Comparison of ENCODE assay signal across 17 mouse cellular contexts in genomic region chr19:57642536-57642935, GRCm38 (mm10). TPM values are rescaled to one million over a fixed set of nuclear protein-coding genes. Genes with fewer than 3 reads are reported as not detected.
DNase-seq lines count a peak whose midpoint lies in the region; ATAC-seq and TF ChIP-seq lines count a peak whose summit lies in the region.
"Had no signal": no experiment of that assay in that cellular context is flagged by ENCODE, and none has a peak within 500 bp of the region (broad histone marks: within the 10 kb centered on the region; RNA-seq: fewer than 3 reads in every experiment).

No protein-coding gene starts in this region.

- WGBS in embryonic facial prominence, embryonic 15.5 days: 94% methylated on average over 21 of the region's 21 CpGs
- 93% methylated on average over 21 of the region's 21 CpGs for WGBS in embryonic facial prominence, embryonic 10.5 days
- WGBS in hindbrain, embryonic 16.5 days: 95% methylated on average over 21 of the region's 21 CpGs
- 96% methylated on average over 21 of the region's 21 CpGs for WGBS in hindbrain, embryonic 14.5 days
- WGBS in liver, embryonic 13.5 days (ENCODE audit: insufficient replicate concordance): 87% methylated on average over 21 of the region's 21 CpGs
- WGBS in liver, postnatal 0 days (ENCODE audit: insufficient replicate concordance): 95% methylated on average over 21 of the region's 21 CpGs

- no peaks in the 10 kb centered on the region for H3K4me1 ChIP-seq in embryonic facial prominence, embryonic 15.5 days
- no peaks in the 10 kb centered on the region for H3K4me1 ChIP-seq in embryonic facial prominence, embryonic 10.5 days
- no peaks in the 10 kb centered on the region for H3K4me1 ChIP-seq in hindbrain, embryonic 16.5 days (ENCODE audit: control insufficient read depth, insufficient read depth, low read depth, low read length)
- no peaks in the 10 kb centered on the region for H3K4me1 ChIP-seq in hindbrain, embryonic 14.5 days (replicated peaks; ENCODE audit: control insufficient read depth, insufficient read depth, low read length)
- no peaks in the 10 kb centered on the region for H3K4me1 ChIP-seq in liver, embryonic 13.5 days (replicated peaks)
- H3K4me1 ChIP-seq in liver, postnatal 0 days (ENCODE audit: insufficient read depth): no peaks in the 10 kb centered on the region
- H3K4me1 ChIP-seq in E14TG2a.4 (replicated peaks; ENCODE audit: low read depth, low read length): peaks cover 10% of the 10 kb centered on the region; the same call in 1 of the 2 replicates
- H3K4me1 ChIP-seq: heart, embryonic 10.5 days; hindbrain, embryonic 13.5 days had no signal

- H3K27me3 ChIP-seq in embryonic facial prominence, embryonic 15.5 days: no peaks in the 10 kb centered on the region
- H3K27me3 ChIP-seq in embryonic facial prominence, embryonic 10.5 days (replicated peaks; ENCODE audit: low read depth, poor library complexity, severe bottlenecking): no peaks in the 10 kb centered on the region
- no peaks in the 10 kb centered on the region for H3K27me3 ChIP-seq in hindbrain, embryonic 16.5 days (replicated peaks; ENCODE audit: control insufficient read depth, insufficient read depth, low read length)
- H3K27me3 ChIP-seq in hindbrain, embryonic 14.5 days (ENCODE audit: control insufficient read depth, insufficient read depth, low read length): no peaks in the 10 kb centered on the region
- H3K27me3 ChIP-seq in liver, embryonic 13.5 days: no peaks in the 10 kb centered on the region
- no peaks in the 10 kb centered on the region for H3K27me3 ChIP-seq in liver, postnatal 0 days (ENCODE audit: insufficient read depth, low read length)
- H3K27me3 ChIP-seq in E14TG2a.4 (ENCODE audit: insufficient read depth, low read length): no peaks in the 10 kb centered on the region
- H3K27me3 ChIP-seq: hindbrain, embryonic 13.5 days had no signal

- 0 out of 2 replicates have a peak, but pooled peaks have one; percentile 34 for ATAC-seq in embryonic facial prominence, embryonic 15.5 days (ENCODE audit: insufficient number of reproducible peaks, low FRiP score, low TSS enrichment, low read depth)
- peak; percentile 17; the same call in 1 of the 2 replicates for ATAC-seq in hindbrain, embryonic 16.5 days
- no peak for ATAC-seq in hindbrain, embryonic 14.5 days (ENCODE audit: low FRiP score)
- ATAC-seq in liver, embryonic 13.5 days (ENCODE audit: low read depth): 0 out of 2 replicates have a peak, but pooled peaks have one; percentile 26
- no peak for ATAC-seq in liver, postnatal 0 days

- no peak overlapping the region for H3K4me3 ChIP-seq in embryonic facial prominence, embryonic 15.5 days (replicated peaks)
- H3K4me3 ChIP-seq in embryonic facial prominence, embryonic 10.5 days: no peak overlapping the region
- H3K4me3 ChIP-seq in hindbrain, embryonic 16.5 days (ENCODE audit: low read length): no peak overlapping the region
- no peak overlapping the region for H3K4me3 ChIP-seq in hindbrain, embryonic 14.5 days (replicated peaks; ENCODE audit: low read length)
- no peak overlapping the region for H3K4me3 ChIP-seq in liver, embryonic 13.5 days (replicated peaks)
- H3K4me3 ChIP-seq in liver, postnatal 0 days (ENCODE audit: low read depth, low read length): no peak overlapping the region
- peak overlapping the region; percentile 29; the same call in 1 of the 2 replicates for H3K4me3 ChIP-seq in E14TG2a.4 (replicated peaks; ENCODE audit: low read length)
- H3K4me3 ChIP-seq: heart, embryonic 10.5 days; hindbrain, embryonic 13.5 days had no signal

- no peaks in the 10 kb centered on the region for H3K9me3 ChIP-seq in embryonic facial prominence, embryonic 15.5 days (replicated peaks)
- no peaks in the 10 kb centered on the region for H3K9me3 ChIP-seq in embryonic facial prominence, embryonic 10.5 days
- H3K9me3 ChIP-seq in hindbrain, embryonic 16.5 days (ENCODE audit: control insufficient read depth, low read length): no peaks in the 10 kb centered on the region
- no peaks in the 10 kb centered on the region for H3K9me3 ChIP-seq in hindbrain, embryonic 14.5 days (ENCODE audit: control insufficient read depth, low read length)
- H3K9me3 ChIP-seq in liver, embryonic 13.5 days (replicated peaks): no peaks in the 10 kb centered on the region
- no peaks in the 10 kb centered on the region for H3K9me3 ChIP-seq in liver, postnatal 0 days (ENCODE audit: low read length)
- H3K9me3 ChIP-seq in E14TG2a.4 (ENCODE audit: low read length): no peaks in the 10 kb centered on the region
- H3K9me3 ChIP-seq: G1E; heart, embryonic 10.5 days; hindbrain, embryonic 13.5 days had no signal

- no peak overlapping the region for H3K4me2 ChIP-seq in embryonic facial prominence, embryonic 15.5 days (replicated peaks)
- H3K4me2 ChIP-seq in hindbrain, embryonic 16.5 days (ENCODE audit: low read length): no peak overlapping the region
- no peak overlapping the region for H3K4me2 ChIP-seq in hindbrain, embryonic 14.5 days (replicated peaks)
- H3K4me2 ChIP-seq in liver, embryonic 13.5 days: no peak overlapping the region
- H3K4me2 ChIP-seq in liver, postnatal 0 days (ENCODE audit: low read depth, low read length): no peak overlapping the region
- H3K4me2 ChIP-seq: hindbrain, embryonic 13.5 days had no signal

- TF ChIP-seq CTCF in liver, postnatal 0 days (IDR thresholded peaks at IDR 0.05; ENCODE audit: low read depth): no peak
- TF ChIP-seq CTCF in E14TG2a.4 (conservative IDR thresholded peaks at IDR 0.05; ENCODE audit: low read length): no peak

- no peak overlapping the region for H3K9ac ChIP-seq in embryonic facial prominence, embryonic 15.5 days
- H3K9ac ChIP-seq in hindbrain, embryonic 16.5 days (ENCODE audit: low read depth, low read length): no peak overlapping the region
- H3K9ac ChIP-seq in hindbrain, embryonic 14.5 days: no peak overlapping the region
- no peak overlapping the region for H3K9ac ChIP-seq in liver, embryonic 13.5 days
- H3K9ac ChIP-seq in liver, postnatal 0 days (replicated peaks): no peak overlapping the region
- H3K9ac ChIP-seq: forebrain, postnatal 0 days; hindbrain, embryonic 13.5 days had no signal

- DNase-seq in embryonic facial prominence, embryonic 10.5 days (ENCODE audit: low spot score): no peak
- no peak for DNase-seq in hindbrain, embryonic 14.5 days (ENCODE audit: low spot score)
- DNase-seq in liver, embryonic 13.5 days: no peak
- DNase-seq in liver, postnatal 0 days: no peak
- no peak for DNase-seq in layer of hippocampus, adult 18-20 months (ENCODE audit: low spot score in 2 of 2)
- DNase-seq: adrenal gland, adult 8-10 months; adrenal gland, postnatal 36 days; cerebellum, adult 11 months; gastrocnemius, postnatal 36 days; kidney, adult 11 months had no signal

- no peaks in the 10 kb centered on the region for H3K36me3 ChIP-seq in embryonic facial prominence, embryonic 15.5 days
- H3K36me3 ChIP-seq in embryonic facial prominence, embryonic 10.5 days (replicated peaks): peaks cover 10% of the 10 kb centered on the region
- no peaks in the 10 kb centered on the region; the same call in 1 of the 2 replicates for H3K36me3 ChIP-seq in hindbrain, embryonic 16.5 days (ENCODE audit: control insufficient read depth, insufficient read depth, low read length)
- H3K36me3 ChIP-seq in hindbrain, embryonic 14.5 days (replicated peaks; ENCODE audit: control insufficient read depth, insufficient read depth): no peaks in the 10 kb centered on the region
- 0 out of 2 replicates have a peak, but pooled peaks cover 3% of the 10 kb centered on the region for H3K36me3 ChIP-seq in liver, embryonic 13.5 days
- no peaks in the 10 kb centered on the region; the same call in 1 of the 2 replicates for H3K36me3 ChIP-seq in liver, postnatal 0 days (replicated peaks; ENCODE audit: insufficient read depth, low read length)
- no peaks in the 10 kb centered on the region for H3K36me3 ChIP-seq in E14TG2a.4 (ENCODE audit: insufficient read depth, low read length)

- no peak for TF ChIP-seq EP300 in liver, postnatal 0 days (IDR thresholded peaks at IDR 0.05; ENCODE audit: low read depth)

- H3K27ac ChIP-seq in embryonic facial prominence, embryonic 15.5 days (replicated peaks): no peak overlapping the region
- H3K27ac ChIP-seq in embryonic facial prominence, embryonic 10.5 days (replicated peaks): no peak overlapping the region
- H3K27ac ChIP-seq in hindbrain, embryonic 16.5 days (ENCODE audit: low read depth, low read length): no peak overlapping the region
- no peak overlapping the region for H3K27ac ChIP-seq in hindbrain, embryonic 14.5 days
- no peak overlapping the region for H3K27ac ChIP-seq in liver, embryonic 13.5 days
- H3K27ac ChIP-seq in liver, postnatal 0 days (ENCODE audit: low read depth): no peak overlapping the region
- H3K27ac ChIP-seq: heart, embryonic 10.5 days; hindbrain, embryonic 13.5 days had no signal

RNA-seq across cellular contexts. Expression of gene Atrnl1, which starts 31.7 kb away (rescaled TPM):
- polyA plus RNA-seq in embryonic facial prominence, embryonic 15.5 days (2015; fragmentation: Nextera tagmentation; extraction: Ambion mirVana): 7.1 and 8.0 TPM in 2 replicates
- 4.0 and 4.3 TPM in 2 replicates for polyA plus RNA-seq in embryonic facial prominence, embryonic 10.5 days (2016; fragmentation: Nextera tagmentation; extraction: Ambion mirVana)
- polyA plus RNA-seq in hindbrain, embryonic 16.5 days (2015; fragmentation: Nextera tagmentation; extraction: Ambion mirVana): 5.3 and 6.5 TPM in 2 replicates
- 8.6 and 9.4 TPM in 2 replicates for polyA plus RNA-seq in hindbrain, embryonic 14.5 days (2014; fragmentation: Nextera tagmentation; extraction: Ambion mirVana)
- 0.68 and 0.70 TPM in 2 replicates for polyA plus RNA-seq in liver, embryonic 13.5 days (2015; fragmentation: Nextera tagmentation; extraction: Ambion mirVana)
- 0.70 and 0.71 TPM in 2 replicates for polyA plus RNA-seq in liver, postnatal 0 days (2015; fragmentation: Nextera tagmentation; extraction: Ambion mirVana)
- 10 to 100 TPM; 64.3 to 71.3 TPM for total RNA-seq in layer of hippocampus, adult 18-20 months (2021)

Comparison
In these comparisons a context has a peak if more than half of its experiments do, and no peak if none do; other contexts are left out.
1. ATAC-seq: peak in embryonic facial prominence, embryonic 15.5 days (single experiment), hindbrain, embryonic 16.5 days (single experiment) and liver, embryonic 13.5 days (single experiment); none in hindbrain, embryonic 14.5 days (single experiment) and liver, postnatal 0 days (single experiment).